Comparison of ENCODE assay signal across 27 mouse cellular contexts in the genomic region with DNA sequence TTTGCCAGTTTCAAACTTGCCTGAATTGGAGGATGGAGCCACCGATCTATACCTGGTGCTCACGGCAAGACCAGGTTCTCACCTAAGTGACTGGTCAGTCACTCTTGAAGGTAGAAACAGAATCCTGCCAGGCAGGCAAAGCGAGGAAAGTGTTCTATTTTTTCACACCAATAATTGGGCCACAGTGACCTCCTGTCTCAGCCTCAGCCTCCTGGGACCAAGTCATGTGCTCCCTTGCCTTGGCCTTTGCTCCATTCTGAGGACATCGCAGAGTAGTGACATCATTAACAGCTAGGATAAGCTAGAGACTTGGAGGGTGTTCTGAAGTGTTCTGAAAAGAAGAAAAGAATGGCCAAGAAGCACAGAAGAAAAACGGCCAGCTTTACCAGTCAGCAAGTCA.
DNase-seq lines count a peak whose midpoint lies in the region; ATAC-seq lines count a peak whose summit lies in the region.
"Had no signal": no experiment of that assay in that cellular context is flagged by ENCODE, and none has a peak within 500 bp of the region (broad histone marks: within the 10 kb centered on the region; RNA-seq: fewer than 3 reads in every experiment).

No protein-coding gene starts in this region.

- H3K27me3 ChIP-seq in liver, embryonic 11.5 days (replicated peaks; ENCODE audit: control insufficient read depth, insufficient read depth, low read length) = no peaks in the 10 kb centered on the region
- H3K27me3 ChIP-seq: CH12.LX; embryonic facial prominence, embryonic 12.5 days; embryonic facial prominence, embryonic 15.5 days; forebrain, embryonic 15.5 days; hindbrain, embryonic 13.5 days had no signal

- H3K4me1 ChIP-seq in liver, embryonic 11.5 days (replicated peaks; ENCODE audit: control insufficient read depth, insufficient read depth, low read length) = no peaks in the 10 kb centered on the region
- H3K4me1 ChIP-seq: embryonic facial prominence, embryonic 12.5 days; embryonic facial prominence, embryonic 15.5 days had no signal

- no peaks in the 10 kb centered on the region for H3K36me3 ChIP-seq in liver, embryonic 11.5 days (ENCODE audit: control insufficient read depth, insufficient read depth, low read length)
- H3K36me3 ChIP-seq: embryonic facial prominence, embryonic 12.5 days; embryonic facial prominence, embryonic 15.5 days; forebrain, embryonic 15.5 days; G1E; hindbrain, embryonic 10.5 days; hindbrain, embryonic 13.5 days had no signal

- H3K4me3 ChIP-seq in liver, embryonic 11.5 days (ENCODE audit: low read depth, low read length) = no peak overlapping the region
- H3K4me3 ChIP-seq: embryonic facial prominence, embryonic 12.5 days; embryonic facial prominence, embryonic 15.5 days; forebrain, embryonic 15.5 days; hindbrain, embryonic 10.5 days; hindbrain, embryonic 13.5 days had no signal

- WGBS in liver, embryonic 11.5 days = 75% methylated on average over 5 of the region's 5 CpGs

- no peak overlapping the region for H3K27ac ChIP-seq in liver, embryonic 11.5 days (ENCODE audit: low read depth, low read length)
- H3K27ac ChIP-seq: embryonic facial prominence, embryonic 12.5 days; embryonic facial prominence, embryonic 15.5 days; forebrain, embryonic 15.5 days; hindbrain, embryonic 10.5 days; hindbrain, embryonic 13.5 days had no signal

- DNase-seq in adrenal gland, adult 8-10 months = peak; percentile 5
- DNase-seq in adrenal gland, postnatal 4 days (ENCODE audit: low spot score in 2 of 2) = no peak
- DNase-seq in adrenal gland, postnatal 10 days = peak; percentile 47
- peak; percentile 10 to 15 for DNase-seq in adrenal gland, postnatal 36 days
- no peak for DNase-seq in heart, postnatal 25 days (ENCODE audit: low spot score)
- no peak for DNase-seq in liver, embryonic 11.5 days (ENCODE audit: low spot score)
- DNase-seq: B cell, adult 2 months; cerebellum, adult 11 months; cerebellum, adult 2 months; cerebellum, adult 9-11 months; cerebellum, postnatal 25 days; gastrocnemius, postnatal 10 days; gastrocnemius, postnatal 36 days; heart, postnatal 36 days; kidney, adult 2 months had no signal

- intact Hi-C loops in heart, postnatal 25 days (cut with DNase I) = no loop called here

- H3K4me2 ChIP-seq in liver, embryonic 11.5 days = no peak overlapping the region
- H3K4me2 ChIP-seq: embryonic facial prominence, embryonic 12.5 days; embryonic facial prominence, embryonic 15.5 days; forebrain, embryonic 15.5 days; heart, embryonic 11.5 days; hindbrain, embryonic 13.5 days had no signal

- H3K9ac ChIP-seq in liver, embryonic 11.5 days (ENCODE audit: low read depth, low read length) = no peak overlapping the region
- H3K9ac ChIP-seq: embryonic facial prominence, embryonic 12.5 days; embryonic facial prominence, embryonic 15.5 days; forebrain, embryonic 15.5 days; hindbrain, embryonic 13.5 days had no signal

- no peak for ATAC-seq in liver, embryonic 11.5 days (replicated peaks; ENCODE audit: low FRiP score)
- ATAC-seq: forebrain, embryonic 15.5 days; hindbrain, embryonic 16.5 days; inflammation-experienced regulatory T-cells, adult 6 months; intestine, embryonic 16.5 days; Patski had no signal

- no peaks in the 10 kb centered on the region for H3K9me3 ChIP-seq in liver, embryonic 11.5 days (ENCODE audit: control insufficient read depth, low read length)
- H3K9me3 ChIP-seq: embryonic facial prominence, embryonic 12.5 days; embryonic facial prominence, embryonic 15.5 days; forebrain, embryonic 15.5 days; G1E; hindbrain, embryonic 10.5 days; hindbrain, embryonic 13.5 days had no signal

Comparison
In these comparisons a context has a peak if more than half of its experiments do, and no peak if none do; other contexts are left out.
1. DNase-seq: peak in adrenal gland, adult 8-10 months (single experiment), adrenal gland, postnatal 10 days (single experiment) and adrenal gland, postnatal 36 days (2 of 2); none in adrenal gland, postnatal 4 days (0 of 2), heart, postnatal 25 days (single experiment) and liver, embryonic 11.5 days (single experiment).